Mouse (Mus musculus) granulocyte monocyte progenitor cell, adult 5-6 weeks (primary cell): Measurements from ENCODE around the gene Smurf1. TPM values are rescaled to one million over a fixed set of nuclear protein-coding genes. Genes with fewer than 3 reads are reported as not detected.
A peak's percentile ranks its signal among the peaks of the same experiment; 100 is the strongest.

Experiments used
- ATAC-seq: replicated peaks from 2 replicates; pipeline ENCODE4 v1.8.0; 2016; ENCODE audit warnings: mild to moderate bottlenecking, moderate TSS enrichment, inconsistent platforms; ENCODE audit not compliant: poor library complexity, severe bottlenecking
- total RNA-seq, 2 experiments: library from RNA; stranded (forward) in 1 of 2; stranded (reverse) in 1 of 2; fragments of 200-712, 200-1000 nt in 1 of 2; fragments of >200 nt in 1 of 2; fragmentation: Nextera tagmentation in 1 of 2; gene quantifications; 2 replicates each; pipeline ENCODE4 v1.2.3; 2014 to 2017

Gene Smurf1
- total RNA-seq, 2 experiments from 2014 or later, result 2.0 to 4.6 TPM

DNA sequence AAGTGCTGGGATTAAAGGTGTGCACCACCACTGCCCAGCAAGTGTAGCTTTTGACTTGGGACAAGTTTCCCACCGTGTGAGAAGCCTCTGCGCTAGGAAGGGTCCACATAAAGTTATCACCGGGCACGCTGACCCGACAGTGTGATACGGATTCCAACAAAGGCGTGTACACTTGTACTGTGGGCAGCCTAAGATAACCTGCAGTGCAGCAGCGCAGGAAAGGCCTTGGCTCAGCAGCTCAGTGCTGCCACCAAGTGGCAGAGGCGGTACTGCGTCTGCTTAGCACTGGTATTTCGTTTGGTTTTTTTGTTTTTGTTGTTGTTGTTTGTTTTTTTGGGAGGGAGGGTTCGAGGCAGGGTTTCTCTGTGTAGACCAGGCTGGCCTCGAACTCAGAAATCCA lies 89.8 kb downstream of the Smurf1 start:
- ATAC-seq, result peak; percentile 81

DNA sequence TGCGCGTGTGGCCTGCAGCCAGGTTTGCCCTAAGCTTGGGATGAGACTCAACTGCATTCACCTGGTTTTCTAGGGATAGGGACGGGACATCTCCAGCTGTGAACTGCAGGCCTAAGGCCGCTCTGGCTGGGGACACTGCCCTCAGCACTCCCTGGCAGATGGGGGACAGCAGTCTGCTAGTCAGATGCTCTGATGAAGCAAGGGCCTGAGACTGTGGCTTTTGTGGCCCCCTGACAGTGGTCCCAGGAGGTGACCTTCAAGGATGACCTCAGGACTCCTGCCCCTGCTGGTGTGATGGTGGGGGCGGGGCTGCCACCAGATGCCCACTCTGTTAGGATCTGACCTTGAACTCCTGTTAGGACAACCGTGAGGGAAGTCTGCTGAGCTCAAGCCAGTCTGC lies 90.4 kb downstream of the Smurf1 start:
- no peak for ATAC-seq

DNA sequence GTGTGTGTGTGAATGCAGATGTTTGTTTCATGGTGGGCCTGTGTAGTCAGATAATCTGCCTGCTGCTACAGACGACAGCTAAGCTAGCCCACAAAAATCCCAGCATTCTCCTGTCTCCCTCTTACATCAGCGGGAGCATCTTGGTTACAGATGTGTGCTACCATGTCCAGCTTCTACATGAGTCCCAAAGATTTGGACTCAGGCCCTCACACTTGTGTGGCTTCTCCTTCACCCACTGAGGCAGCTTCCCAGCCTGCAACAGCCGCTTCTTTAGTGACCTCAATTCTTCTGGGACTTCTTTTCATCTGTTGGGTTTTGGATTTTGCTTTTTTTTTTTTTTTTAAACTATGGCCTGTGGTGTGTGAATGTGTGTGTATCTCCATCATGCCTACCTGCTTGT lies 92.8 kb downstream of the Smurf1 start:
- no peak for ATAC-seq

DNA sequence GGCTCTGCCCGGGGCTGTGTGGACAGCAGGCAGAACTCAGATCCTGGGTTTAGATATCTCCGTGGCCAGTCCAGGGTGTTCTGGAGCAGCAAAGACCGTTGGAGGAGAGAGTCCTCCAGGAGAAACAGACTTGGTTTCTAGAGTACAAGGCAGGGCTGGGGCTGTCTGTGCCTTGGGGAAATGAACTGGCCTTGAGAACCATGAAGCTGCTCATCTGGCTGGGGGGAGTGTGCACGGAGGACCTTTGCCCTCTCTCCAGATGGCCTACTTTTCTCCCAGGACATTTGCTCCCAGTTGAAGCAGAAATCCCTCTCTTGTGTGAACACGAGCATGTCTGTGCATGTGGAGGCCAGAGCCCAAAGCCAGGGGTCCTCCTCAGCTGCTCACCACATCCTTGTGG lies 93.3 kb downstream of the Smurf1 start:
- no peak for ATAC-seq

DNA sequence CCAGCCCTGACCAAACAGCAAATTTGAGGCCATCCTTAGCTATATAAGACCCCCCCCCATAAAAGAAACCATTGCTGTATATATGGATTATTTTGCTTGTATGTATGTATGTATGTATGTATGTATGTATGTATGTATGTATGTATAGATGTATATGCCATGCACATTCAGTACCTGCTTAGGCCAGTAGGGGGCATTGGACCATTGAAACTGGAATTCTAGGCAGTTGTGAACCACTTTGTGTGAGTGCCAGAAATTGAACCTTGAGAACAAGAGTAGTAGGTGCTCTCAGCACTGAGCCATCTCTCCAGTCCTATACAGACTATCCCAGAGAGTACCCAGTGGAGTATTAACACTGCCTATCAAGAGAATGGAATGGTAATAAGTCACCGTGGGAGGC lies 93.9 kb downstream of the Smurf1 start:
- ATAC-seq, result no peak

DNA sequence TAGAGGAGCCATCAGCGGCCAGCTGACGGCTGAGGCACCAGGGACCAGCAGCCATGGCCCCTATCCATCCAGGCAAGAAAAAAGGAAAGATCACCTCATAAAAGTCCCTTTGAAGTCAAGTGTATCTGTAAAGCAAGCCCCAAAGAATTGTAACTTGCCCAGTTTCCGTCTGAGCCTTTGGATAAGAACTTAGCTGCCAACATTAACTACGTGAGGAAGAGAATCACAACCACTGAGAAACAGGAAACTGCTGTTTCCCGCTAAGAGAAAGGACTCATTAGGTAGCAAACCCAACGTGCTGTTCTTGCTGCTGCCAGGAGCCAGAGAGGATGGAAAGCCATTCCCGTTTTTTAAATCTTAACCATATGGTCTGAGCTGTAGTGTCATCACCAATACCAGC lies 94.9 kb downstream of the Smurf1 start:
- no peak for ATAC-seq

DNA sequence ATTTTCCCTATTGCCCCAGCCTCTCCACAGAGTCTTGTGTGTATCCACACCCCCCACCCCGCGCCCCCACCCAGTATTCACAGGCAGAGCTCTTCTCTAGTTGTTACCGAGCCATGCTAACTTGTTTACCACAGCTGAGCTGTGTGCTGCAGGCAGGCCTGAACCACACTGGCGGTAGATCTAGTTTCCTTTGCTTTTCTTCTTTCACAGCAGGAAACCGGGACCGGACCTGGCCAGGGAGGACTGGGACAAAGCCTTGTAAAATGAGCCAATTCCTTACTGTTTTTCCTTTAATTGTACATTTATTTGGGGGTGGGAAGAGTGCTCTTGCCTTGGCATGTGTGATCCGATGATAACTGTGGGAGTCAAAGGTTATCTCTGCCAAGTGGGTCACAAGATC lies 96.2 kb downstream of the Smurf1 start:
- ATAC-seq, result no peak

DNA sequence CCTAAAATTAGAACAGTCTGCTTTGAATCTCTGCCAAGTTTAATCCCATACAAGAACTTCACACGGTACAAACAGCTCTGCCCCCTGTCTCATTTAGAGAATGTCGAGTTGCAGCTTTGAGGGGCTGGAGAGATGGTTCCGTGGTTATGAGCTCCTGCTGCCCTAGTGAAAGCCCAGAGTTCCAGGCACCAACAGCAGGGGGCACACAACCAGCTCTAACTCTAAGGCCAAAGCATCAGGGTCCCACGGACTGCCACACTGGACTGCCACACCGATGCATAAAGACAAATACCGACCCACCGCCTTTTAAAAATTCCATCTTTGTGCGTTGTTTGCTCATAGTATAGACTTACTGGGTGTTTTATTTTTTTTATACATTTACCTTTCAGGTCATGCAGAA lies 98.7 kb downstream of the Smurf1 start:
- no peak for ATAC-seq

DNA sequence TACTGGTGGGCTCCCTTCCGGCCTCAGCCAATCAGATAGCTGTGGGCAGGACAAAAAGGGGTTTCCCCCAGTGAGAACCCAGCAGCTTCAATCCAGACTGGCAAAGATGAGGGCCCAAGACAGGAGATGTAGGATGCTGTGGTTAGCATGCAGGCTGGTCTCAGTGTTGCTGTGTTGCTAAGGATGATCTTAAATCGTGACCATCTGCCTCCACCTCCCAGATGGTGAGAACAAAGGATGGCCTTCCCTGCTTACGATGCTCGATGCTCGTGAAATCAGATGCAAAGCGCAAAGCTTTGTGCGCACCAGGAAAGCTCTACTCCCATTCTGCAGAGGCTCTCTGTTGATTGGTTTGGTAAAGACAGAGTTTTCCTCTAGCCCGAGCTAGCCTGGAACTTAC lies 104.7 kb downstream of the Smurf1 start:
- ATAC-seq, result no peak

DNA sequence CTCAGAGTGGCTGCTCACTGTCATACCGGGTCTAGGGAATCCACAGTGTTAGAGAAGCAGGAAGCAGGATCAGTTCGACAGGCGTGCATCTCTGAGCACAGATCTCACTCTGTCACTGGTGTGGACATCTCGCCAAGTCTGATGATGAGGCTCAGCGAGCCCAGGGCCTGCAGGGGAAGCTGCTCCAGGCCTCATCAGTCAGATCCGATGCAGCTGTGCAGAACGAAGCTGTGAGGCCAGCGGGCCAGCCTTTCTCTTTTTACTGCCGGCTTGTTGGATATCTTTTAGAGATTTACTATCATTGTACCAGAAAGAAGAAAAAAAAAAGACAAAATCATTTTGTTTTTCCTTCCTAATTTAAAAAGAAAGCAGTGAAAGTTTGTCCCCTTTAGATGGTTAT lies 106.4 kb downstream of the Smurf1 start:
- ATAC-seq, result no peak

DNA sequence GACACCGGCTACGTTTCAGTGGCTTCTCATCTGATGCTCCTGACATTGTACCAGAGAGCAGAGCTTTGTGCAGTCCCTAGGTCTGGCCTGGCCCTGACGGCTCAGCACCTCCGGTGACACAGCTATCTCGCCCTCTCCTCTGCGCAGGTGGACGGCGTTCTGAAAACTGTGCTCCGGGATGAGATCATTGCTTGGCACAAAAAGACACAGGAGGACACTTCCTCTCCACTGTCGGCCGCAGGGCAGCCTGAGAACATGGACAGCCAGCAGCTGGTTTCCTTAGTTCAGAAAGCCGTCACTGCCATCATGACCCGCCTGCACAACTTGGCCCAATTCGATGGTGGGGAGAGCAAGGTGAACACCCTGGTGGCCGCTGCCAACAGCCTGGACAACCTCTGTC lies 107.1 kb downstream of the Smurf1 start:
- ATAC-seq, result no peak

DNA sequence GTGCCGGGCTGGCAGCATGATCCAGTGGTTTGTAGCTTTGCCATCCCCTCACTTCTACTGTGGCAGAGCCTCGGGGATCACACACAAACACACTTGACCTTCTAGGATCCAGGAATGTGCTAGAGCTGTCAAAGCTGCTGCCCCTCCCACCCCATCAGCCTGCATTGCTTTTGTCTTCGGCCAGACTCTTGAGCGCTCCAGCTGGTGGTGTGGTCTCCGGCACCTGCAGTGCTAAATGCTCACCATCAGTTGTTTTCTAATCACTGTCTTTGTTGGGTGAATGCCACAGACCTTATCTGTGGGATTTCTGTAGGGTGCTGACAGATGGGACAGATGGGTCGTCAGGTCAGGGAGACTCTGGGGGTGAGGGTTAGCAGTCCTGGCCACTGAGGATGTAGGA lies 109.7 kb downstream of the Smurf1 start:
- no peak for ATAC-seq

DNA sequence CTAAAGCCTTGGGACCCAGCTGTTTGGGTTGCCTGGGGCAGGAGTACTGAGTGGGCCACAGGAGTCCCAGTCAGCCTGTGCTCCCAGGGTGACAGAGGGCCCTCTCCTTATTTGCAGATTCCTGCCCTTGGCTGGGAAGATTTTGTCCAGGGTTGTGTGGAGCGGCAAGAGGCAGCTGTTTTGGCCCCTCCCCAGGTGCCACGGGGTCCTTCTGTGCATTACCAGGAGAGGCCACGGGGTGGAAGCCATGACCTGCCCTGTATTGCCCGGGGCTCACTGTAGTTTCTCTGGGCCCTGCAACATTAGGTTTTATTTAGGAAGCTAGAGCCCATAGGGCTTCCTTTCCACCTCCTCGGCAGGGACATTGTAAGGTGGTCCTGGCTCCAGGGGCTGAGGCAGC lies 111.7 kb downstream of the Smurf1 start:
- ATAC-seq, result no peak

DNA sequence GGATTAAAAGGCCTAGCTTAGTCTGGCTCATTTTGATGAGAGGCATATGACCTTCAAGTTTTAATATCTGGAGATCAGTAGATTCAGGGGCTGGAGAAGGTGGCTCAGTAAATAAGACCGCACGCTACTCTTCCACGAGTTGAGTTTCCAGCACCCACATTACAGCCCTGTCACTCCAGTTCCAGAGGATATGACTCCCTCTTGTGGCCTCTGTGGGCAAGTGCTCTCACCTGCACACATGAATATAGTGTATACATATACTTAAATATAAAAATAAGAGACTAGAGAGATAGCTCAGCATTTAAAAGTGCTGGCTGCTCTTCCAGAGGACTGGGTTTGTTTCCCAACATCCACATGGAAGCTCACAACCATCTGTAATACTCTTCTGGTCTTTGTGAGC lies 113.8 kb downstream of the Smurf1 start:
- ATAC-seq, result 0 out of 2 replicates have a peak, but pooled peaks have one; percentile 31

DNA sequence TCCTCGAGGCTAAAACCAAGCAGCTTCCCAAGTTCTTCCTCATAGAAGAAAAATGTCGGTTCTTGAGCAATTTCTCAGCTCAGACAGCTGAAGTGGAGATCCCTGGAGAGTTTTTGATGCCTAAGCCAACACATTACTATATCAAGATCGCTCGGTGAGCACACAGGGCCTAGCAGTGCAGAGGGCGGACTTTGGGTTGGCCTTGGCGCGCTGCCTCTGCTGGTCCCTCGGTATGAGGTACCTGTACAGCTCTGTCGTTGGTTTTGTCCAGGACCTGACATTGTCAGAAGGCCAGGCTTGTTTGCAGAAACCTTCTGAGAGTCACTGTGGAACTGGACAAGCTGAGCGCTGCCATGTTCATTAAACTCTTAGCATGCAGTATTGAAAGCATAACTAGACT lies 115.7 kb downstream of the Smurf1 start:
- ATAC-seq, result no peak

DNA sequence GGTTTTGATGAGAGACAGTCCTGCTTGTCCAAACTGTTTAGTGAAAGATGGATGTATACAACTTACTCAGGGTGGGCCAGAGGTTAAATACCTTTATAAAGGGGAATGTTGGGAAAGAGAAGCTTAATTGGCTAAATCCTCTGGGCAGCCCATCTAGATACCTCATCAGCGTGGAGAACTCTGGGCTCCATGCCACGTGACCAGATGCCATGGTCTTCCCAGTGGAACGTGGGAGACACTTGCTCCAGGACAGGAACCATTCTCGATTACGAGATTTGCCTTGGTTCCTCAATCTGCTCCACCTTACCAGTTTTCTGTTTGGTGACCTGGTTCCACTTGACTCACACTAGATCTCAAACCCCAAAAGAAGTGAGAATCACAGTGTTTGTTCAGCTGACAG lies 116.9 kb downstream of the Smurf1 start:
- ATAC-seq, result no peak

DNA sequence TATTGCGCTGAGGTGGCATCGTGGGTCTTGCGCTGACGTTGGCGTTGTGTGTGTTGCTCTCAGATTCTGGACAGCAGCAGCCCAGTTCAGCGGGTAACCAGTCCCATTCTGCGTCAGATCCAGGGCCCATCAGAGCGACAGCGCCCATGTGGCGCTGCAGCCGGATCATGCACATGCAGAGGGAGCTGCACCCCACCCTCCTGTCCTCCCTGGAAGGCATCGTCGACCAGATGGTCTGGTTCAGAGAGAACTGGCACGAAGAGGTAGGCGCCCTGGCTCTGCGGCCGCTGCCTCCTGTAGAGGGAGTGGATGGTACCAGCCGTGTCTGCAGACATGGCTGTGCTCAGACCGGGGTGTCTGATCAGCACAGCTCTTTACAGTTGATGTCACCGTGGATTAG lies 120.3 kb downstream of the Smurf1 start:
- ATAC-seq, result no peak

DNA sequence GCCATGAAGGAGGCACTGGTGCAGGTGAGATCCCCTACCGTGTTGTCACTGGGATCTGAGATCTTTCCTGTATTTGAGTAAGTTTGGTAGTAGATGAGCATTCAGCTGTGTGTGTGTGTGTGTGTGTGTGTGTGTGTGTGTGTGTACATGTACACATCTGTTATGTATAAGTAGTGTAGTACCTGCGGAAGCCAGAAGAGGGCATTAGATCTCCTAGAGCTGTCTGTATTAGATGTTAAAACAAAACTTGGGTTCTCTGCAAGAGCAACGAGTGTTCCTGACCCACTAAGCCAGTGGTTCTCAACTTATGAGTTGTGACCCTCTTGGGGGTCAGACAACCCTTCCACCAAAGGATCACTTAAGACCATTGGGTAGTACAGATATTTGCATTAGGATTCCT lies 129.5 kb downstream of the Smurf1 start:
- peak; percentile 44; the same call in 1 of the 2 replicates for ATAC-seq

DNA sequence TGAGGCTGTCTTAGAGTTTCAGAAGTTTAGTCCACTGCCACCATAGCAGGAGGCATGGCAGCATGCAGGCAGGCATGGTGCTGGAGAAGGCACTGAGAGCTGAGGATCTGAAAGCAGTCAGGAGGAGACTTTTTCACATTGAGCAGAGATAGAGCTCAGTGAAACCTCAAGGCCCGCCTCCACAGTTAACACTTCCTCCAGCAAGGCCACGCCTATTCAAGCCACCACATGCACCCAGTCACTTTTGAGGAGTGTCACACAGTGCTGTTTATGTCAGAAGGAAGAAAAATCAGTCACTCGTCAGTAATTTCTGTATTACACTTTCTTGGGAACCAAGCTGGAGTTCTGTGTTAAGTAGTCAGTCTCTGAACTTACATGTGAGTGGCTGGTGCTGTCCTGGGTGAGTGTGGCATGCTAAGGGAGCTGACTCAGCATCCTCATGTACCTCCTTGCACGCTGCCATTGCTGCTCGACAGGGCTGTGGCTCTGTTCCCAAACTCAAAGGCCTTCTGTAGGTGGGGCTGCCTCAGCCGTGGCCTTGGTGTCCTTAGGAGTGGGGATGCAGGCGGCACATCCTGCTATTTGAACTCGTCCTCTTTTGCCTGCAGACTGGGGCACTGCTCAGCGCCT lies 133.7 kb downstream of the Smurf1 start:
- ATAC-seq, result peak; percentile 54

DNA sequence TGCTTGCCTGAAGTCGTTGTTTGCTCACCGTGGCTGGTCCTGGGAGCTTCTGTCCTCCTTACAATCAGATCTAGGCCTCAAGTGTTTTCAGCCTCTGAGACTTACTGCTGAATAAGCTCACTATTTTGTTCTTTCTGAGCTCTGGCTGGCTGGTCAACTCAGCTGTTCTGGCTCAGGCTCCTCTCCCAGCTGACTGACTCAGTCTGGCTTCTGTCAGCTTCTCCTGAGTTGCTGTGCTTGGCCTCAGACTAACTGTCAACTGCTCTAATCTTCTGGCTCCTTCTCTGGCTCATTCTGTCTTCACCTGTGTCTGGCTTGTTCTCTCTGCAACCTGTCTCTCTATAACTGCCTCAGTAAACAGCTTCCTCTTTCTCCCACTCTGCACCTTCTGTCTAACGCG lies 136.0 kb downstream of the Smurf1 start:
- ATAC-seq, result no peak

DNA sequence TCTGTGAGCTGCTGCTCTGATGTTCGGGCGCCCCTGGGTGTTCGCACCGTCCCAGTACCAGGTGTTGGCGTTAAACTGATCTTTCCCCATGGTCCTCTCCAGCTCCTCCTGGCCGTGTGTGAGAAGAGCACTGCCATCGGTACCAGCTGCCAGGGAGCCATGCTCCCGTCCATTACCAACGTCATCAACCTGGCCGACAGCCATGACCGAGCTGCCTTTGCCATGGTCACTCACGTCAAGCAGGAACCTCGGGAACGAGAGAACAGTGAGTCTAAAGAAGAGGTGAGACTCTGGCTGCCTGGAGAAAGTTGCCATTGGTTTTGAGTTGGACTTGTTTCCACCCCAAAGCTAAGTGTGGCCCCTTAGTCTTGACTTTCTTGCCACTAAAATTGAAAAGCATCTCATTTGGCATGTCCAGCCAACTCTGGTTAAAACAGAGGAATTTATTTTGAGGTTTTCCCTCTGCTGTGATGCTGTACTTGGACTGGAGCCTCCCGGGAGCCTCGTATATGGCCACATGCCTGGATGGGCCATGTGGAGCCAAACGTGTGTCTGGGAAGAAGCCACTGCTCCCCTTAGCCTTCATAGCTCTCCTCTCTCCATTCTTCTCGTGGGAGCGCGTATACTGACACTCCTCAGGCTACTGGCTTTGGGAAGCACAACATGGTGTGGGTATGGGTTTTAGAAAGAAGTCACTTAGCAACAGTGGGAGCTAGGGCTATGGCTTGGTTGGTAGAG lies 137.1 kb downstream of the Smurf1 start:
- no peak for ATAC-seq
